Mouse (Mus musculus): ENCODE measurements around the gene Htra3.

Gene Htra3

DNA sequence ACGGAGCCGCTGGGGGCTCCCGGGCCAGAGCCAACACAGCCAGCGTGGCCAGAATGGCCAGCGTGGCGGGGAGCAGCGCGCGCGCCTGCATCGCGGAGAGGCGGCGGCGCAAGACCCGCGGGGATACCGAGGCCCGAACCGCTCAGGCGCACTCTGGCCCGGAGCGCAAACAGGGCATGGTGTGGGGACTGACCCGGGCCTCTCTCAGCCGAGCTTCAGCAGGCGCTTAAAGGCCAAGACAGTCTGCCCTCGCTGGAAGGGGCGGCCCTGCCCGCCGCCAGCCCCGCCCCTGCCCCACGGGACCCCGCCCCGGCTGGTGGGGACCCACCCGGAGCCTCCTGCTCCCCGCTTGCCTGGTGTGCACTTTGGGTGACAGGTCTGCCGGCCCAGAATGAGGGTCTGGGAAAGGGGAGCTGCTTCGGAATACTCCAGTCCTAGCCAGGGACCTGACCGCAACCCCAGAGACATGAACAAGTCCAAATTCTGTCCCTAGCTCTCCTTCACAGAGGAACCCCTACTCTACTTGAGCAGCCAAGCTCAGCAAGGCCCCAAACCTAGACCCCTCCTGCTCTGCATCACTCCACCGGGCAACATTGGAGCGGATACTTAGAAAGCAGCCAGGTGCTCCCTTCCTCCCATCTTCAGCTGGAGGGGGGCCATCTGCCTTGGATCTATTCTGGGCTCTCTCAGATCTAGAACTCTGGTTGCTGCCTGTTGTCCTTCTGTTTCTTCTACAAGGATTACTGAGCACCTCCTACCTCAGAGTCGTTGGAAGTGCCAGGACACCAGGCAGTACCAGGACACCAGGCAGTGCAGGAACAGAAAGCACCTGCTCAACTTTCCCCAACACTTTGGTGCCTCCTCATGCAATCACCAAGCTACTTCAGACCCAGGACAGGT lies at the start of gene Htra3:
Gene Htra3 (minus strand): TSS at position 527 of the 900 bp plus-strand sequence.
- DNase-seq (ENCODE audit: low spot score) = no peak

DNA sequence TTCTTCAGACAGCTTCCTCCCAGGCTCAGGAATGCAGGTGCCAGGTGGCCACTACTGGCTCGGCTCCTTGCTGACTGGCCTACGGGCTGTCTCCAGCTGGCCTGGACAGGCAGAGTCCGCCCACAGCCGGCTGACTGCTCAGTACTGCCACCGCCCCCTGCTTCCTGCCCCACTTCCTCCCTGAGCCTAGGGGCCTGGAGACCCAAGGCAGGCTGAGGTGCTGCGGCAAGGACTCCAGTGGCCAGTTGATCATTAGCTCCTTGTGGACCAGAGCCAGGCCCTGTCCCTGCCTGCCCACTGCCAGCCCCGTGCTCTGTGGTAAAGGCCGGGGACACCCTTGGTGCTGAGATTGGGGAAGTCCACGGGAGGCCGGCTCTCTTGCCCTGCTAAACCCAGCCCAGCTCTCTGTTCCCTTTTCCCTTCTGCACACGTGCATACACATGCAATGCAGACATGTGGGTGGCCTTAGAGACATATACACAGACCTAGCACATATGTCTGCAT lies 49.4 kb upstream of the Htra3 start:
- DNase-seq (ENCODE audit: low spot score) = peak; percentile 51

DNA sequence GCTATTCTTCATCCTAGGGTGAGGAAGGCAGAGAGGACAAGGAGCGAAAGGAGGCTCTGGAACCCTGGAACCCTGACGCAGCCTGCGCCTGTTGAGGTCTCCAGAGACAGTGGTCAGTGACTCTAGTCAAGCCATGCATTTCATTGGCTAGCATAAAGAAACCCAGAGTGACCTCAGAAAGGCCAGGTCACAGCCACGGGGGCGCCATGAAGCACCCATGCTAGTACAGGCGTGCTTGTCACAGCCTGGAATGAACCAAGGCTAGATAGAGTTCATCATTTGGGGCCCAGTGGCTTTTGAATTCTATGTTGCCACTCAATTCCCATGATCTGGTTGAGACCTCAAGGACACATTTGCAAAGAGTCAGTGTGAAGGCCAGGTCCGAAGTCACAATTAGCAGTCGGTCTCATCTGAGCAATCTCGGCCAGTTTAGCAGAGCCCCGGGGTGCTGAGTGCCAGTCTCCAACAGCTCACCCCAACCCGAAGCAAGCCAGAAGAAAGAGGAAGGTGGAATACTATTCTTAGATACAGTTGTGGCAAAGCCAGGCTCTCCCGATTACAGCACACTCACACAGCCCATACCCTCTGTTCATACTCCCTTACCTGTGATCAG lies 48.9 kb upstream of the Htra3 start:
- DNase-seq (ENCODE audit: low spot score) = no peak

DNA sequence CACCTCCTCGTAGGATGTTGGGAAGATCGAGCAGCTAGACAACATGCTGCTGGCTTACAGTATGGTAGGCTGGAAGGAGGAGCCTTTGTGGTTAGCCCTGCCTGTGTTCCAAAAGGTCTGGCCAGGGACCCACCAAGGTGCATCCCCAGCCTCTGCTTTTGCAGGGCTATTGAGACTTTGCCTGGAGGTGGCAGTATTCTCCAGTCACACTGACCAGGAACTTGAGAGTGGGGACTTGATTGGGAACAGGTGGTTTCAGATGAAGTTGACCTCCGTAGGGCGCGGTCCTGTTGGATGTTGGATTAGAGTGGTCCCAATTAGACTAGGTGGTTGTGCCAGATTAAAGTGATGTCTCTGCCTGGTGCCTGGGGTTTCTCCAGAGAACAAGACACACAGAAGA lies 47.9 kb upstream of the Htra3 start:
- no peak for DNase-seq (ENCODE audit: low spot score)

DNA sequence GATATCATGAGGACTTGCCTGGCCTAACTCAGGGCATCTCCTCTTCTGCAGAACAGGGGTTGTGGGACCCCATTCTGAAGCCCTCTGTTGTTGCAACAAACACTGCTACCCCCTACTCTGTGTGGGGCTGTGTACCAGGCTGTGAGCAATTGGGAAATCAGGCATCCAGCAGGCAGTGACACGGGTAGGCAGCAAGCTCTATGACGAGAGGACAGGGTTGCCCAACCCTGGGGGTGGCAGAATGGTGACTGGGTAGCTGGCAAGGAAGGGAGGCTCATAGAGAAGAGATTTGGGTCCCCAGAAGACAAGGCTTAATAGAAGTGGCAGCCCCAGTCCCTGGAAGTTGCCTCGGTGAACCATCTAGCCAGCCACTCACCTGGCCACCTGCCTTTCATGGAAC lies 46.3 kb upstream of the Htra3 start:
- no peak for DNase-seq (ENCODE audit: low spot score)

DNA sequence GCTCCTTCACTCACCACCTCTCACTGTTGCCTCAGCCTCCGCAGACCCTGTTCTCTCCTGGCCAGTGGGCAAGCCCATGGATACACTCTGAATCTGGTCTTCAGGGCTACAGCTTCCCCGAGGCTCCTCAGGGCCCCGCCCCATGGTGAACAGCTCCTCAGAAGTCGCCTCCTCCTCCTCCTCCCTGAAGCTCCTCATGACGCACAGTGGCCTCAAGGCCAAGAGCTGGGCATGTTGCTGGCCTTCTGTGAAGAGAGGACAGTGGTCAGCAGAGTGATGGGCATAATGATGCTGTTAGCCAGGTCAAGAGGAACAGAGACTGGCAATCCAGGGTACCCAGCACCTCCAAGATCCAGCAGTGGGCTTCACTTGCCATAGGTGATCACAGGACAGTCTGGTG lies 44.3 kb upstream of the Htra3 start:
- DNase-seq (ENCODE audit: low spot score) = no peak

DNA sequence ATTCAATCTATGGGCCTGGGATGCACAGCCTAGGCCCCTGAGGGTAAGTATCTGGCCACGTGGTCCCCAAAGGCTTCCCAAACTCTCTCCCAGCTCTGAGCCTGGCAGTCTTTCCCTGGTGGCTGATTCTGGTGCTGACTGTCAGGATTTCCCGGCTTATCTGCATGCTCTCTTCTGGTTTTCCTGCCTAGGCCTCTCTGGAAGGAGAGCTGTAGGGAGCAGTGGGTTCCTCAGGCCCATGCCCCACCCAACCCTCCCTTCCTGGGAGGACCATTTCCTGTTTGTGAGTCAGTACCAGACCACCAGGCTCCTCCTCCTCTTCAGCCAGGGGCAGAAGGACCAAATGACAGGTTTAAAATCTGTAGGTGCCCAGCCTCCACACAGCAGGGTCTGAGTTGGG lies 43.1 kb upstream of the Htra3 start:
- DNase-seq (ENCODE audit: low spot score) = no peak

DNA sequence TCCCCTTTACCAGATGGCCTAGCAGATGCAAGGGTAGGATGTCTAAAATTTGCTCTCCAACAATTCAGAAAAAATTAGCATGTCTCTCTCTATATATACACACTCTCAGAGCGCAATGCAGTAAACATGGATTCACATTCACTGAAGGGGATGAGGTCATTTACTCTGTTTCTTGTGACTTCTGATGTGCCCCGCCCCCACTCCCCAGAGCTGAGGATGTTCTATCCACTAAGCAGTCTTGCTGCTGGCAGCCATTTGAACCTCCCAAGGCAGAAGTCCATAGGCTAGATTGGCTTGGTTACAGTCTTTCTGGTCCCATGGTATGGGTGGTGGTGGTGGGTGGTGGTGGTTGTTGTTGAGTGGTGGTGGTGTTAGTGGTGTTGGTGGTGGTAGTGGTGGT lies 42.4 kb upstream of the Htra3 start:
- DNase-seq (ENCODE audit: low spot score) = no peak

DNA sequence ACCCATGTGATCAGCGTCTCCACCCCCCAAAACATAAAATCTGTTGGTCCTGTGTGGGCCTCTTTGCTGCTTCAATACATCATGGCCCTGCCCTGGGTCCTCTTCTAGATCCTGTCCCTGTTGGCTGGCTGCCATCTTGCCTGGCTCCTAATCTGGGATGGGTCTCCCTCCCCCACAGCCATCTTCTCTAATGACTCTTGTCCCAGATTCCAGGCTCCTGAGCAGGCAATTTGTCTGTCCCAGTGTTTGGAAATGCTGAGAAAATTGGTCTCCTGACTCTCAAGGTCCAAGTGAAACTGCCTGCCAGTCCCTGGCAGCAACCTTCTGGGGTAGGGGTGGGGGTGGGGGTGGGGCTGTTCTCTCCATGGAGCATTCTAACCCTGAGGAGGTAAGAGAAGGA lies 40.3 kb upstream of the Htra3 start:
- DNase-seq (ENCODE audit: low spot score) = no peak

DNA sequence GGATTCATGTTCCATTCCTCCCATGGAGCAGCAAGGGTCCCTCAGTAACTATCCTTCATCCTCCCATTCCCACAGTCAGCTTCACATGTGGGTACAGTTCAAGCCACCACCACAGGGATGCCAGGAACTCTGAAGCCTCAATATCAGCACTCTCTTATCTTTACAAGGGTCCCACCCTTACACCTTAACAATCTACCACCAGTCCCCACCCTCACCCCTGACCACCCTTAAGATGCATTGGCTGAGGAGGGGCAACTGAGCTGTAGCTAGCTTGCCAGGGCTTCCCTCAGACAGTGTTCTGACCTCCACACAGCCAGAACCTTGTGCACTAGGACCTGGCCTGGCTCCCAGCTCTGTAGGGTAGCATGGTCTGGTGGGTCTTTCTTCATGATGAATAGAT lies 39.8 kb upstream of the Htra3 start:
- no peak for DNase-seq (ENCODE audit: low spot score)

DNA sequence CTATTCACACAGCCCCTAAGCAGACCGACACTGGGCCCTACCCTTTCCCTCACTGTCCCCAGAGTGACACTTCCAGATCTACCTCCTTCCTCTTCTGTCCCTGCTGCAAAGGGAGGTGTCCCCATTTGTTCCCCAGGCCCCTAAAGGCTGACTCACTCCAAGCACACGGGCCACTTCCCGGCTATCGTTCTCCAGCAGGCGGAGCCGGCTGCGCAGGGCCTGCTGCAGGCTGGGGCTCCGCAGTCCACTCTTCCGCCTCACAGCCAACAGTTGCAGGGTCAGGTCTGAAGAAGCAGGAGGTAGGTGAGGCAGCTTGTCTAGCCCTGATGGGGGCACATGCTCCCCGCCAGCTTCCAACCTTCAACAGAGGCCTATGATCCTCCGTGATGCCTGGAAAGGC lies 39.2 kb upstream of the Htra3 start:
- DNase-seq (ENCODE audit: low spot score) = no peak

DNA sequence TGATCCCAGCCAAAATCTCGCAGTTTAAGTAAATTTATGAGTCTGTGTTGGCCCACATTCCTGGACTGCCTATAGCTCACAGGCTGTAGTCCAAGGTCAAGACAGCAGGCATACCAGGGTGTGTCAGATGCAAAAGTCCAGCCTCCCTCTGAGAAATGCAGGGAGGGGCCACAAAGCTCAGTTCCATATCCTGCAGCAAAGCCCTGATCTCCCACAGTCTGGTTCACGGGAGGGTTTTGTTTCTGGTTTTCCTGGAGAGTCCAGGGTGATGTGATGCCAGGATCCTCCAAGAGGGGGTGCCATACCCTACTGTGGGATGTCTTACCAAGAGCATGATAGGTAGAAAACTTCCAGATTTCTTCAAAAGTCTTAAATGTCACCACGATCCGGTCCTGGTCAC lies 38.4 kb upstream of the Htra3 start:
- peak; percentile 55 for DNase-seq (ENCODE audit: low spot score)

DNA sequence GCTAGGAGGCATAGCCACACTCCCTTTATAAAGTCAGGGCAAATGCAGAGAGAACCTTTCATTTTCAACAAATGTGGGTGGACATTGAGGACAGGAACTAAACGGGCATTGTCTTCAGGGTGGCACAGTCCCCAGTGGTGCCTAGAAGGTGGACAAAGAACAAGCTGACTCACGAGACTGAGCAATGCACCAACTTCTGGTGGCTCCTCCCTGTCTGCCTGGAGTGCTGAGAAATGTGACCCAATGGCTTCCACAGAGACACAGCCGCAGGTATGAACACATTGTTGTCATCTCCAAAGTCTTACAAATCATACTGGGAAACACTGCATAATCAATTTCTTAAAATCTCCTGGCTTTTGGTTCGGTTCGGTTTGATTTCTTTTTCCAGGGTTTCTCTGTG lies 37.9 kb upstream of the Htra3 start:
- no peak for DNase-seq (ENCODE audit: low spot score)

DNA sequence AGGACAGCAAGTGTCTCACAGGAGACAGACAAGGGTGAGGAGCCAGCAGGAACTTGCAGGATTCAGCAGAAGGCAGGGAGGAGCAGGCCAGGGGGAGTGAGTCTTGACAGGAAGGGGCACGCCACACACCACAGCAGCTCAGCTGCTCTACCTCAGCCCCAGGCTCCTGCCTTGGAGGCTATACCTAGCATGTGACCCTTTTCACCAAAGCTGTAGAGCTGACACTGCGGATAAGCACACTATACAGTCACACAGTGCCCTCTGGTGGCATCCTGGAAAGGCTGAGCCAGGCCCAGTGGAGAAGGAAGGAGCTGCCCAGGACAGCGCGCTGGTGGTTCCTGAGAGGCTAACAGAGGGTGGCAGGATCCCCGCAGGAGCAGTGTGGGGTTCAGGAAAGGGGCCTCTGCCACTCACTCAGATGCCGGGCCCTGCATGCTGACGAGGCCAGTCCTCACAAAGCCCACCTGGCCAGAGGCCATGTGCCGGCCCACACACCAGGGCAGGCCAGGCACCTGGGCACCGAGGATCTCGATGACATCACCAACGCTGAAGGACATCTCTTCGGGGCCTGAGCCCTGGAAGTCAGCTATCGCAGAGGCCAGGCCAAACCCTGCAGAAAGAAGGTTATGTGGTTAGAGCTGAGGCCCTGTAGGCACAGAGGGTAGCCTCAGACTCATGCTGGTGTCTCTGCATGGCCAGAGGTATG lies 34.2 kb upstream of the Htra3 start:
- DNase-seq (ENCODE audit: low spot score) = peak; percentile 89

DNA sequence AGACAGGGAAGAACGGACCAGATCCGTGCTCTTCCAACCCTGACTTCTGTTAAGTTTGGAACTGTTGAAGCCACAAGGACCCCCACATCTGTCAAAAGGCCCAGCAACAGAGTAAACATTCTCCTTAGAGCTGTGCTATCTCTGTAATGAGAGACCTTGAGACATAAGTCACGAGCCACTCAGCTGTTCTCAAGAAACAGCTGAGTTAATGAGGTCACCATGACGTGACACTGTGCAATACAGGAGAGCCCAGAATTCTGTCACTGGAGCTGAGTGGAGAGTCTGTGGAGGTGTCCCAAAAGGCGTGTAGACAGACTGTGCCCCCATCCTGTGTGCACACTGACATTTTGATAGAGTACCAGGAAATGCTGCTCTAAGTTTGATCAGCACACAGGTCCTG lies 32.9 kb upstream of the Htra3 start:
- DNase-seq (ENCODE audit: low spot score) = no peak

DNA sequence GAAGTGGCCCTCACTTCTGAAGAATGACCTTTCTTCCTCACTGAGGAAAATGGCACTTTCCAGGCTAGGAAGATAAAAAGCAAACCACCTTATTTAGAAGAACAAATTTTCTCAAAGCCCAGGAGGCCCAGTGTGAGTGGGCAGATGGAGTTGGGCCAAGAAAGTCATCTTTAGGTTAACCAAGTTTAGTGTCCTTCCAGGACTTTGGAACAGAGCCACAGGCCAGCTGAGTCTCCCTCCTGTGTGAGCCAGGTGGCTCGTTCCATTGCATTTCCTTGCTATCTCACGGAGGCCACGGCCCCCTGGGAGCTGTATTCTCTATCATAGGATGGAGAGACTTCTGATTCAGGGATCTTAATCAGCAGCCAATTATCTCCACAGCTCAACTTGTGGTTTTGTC lies 31.3 kb upstream of the Htra3 start:
- DNase-seq (ENCODE audit: low spot score) = no peak

DNA sequence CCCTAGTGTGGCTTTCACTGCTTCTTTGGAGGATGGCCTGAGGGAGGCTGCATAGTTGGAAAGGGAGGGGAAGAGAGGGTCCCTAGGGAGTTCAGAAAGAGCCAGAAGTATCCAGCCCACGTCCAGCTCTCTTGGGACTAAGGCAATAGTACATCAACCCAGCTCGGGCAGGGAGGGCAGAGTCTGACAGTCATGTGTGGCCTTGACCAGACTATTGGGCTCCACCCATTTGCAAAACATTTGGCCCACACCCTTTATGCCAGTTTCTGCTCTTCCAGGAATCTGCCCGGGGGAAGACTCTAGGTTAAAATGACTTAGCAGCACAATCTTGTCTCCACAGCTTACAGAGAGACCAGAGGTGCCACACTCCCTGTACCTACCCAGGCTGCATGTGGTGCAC lies 30.9 kb upstream of the Htra3 start:
- no peak for DNase-seq (ENCODE audit: low spot score)

DNA sequence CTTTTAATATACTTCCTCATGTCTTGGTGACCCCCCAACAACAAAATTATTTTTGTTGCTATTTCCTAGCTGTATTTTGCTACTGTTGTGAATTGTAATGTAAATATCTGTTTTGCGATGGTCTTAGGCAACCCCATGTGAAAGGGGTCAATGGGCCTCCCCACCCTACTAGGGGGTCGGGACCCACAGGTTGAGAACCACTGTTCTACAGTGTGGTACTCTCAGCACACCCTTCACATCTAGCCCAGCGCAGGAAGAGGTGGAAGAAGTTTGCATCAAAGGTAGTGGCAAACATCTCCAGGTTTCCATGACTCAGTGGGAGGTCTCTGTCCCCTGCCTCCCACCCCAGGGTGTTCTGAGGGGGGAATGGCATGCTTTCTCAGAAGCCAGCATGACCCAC lies 25.8 kb upstream of the Htra3 start:
- no peak for DNase-seq (ENCODE audit: low spot score)

DNA sequence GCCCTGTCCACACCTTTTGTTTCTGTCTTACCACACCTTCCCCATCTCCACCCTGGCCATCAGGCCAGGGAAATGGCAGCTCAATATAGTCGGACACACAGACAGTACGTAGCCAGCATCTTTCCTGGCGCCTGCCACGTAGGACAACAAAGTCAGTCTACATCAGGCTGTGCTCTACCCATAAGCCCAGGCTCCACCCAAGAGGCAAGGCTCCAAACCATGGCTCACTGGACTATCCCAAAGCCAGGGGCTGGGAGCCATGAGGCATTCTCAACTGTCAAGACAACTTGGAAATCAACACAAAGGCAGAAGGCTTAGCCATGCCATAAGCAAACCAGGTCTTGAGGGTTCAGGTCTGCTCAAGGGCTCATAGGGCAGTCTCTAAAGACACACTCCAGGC lies 24.2 kb upstream of the Htra3 start:
- no peak for DNase-seq (ENCODE audit: low spot score)

DNA sequence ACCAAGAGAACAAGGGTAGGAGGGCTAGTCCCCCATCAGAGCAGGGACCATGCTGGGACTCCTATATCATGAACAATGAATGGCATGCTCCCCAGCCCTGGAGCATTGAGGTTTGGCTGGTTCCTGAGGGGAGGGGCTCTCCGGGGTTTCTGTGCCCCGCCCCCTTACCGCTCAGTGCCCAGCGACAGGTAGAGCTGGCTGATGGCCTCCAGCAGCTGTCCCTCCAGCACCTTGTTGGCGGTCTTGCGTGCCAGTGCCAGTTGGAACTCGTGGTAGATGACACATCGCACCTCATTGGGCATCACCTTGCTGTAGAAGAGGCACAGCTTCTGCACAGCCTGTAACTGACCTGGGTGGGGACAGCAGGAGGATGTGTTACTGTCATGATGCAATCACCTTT lies 23.6 kb upstream of the Htra3 start:
- DNase-seq (ENCODE audit: low spot score) = no peak

DNA sequence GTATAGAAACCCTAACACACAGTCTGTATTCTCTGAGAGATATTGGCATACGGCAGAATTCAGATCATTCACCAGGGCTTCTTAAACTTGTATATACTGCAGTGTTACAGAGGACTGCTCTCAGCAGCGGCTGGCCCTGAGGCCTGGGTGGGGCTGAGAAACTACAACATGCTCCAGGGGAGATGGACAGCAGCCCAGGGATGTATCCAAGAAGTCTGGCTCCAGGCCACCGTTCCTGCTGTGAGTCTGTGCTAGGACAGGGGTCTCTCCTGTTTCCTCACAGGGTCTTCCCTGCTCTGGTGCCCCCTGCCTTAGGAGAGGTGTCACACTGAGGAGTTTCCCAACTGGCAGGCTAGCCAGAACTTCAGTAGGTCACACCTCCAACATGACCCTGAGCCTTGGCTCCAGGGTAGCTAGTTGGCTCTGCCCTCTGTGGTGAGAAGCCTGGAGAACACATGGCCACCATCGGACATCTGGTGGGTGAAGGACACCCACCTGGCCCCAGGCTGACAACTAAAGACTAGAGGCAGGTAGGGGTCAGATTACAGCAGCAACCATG lies 23.1 kb upstream of the Htra3 start:
- no peak for DNase-seq (ENCODE audit: low spot score)

DNA sequence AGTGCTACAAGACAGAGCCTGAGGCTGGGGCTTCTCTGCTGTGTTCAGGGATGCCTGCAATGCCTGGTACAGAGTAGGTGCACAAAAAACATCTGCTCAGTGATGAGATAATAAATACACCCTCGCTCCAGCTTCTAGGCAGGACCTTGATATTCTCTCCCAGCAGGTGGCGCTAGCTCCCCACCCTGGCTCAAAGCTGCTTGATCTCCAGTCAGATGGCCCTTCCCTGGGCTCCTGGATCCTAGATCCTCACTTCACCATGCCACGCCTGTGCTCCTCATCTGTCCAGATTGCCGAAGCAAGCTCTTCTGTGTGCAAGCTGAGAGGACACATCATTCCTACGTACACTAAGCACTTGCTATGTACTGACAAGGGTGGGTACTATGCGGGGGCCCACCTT lies 21.5 kb upstream of the Htra3 start:
- peak; percentile 81 for DNase-seq (ENCODE audit: low spot score)

DNA sequence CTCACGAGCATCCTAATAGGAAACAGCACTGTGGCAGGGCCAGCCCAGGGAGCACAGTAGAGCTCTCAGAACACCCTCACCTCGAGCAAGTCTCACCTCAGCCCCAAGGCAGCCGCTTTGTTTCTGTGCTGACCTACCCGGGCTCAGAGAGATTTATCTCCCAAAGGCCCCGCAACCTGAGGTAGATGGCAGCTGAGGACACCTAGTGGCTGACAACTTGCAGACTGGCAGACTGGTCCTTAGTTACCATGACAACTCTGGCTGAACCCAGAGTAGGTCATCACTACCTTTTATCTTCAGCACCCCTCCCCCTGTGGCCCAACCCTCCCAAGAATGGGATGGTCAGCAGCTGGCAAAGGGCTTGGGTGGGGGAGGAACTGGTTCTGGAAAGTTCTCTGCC lies 16.2 kb upstream of the Htra3 start:
- DNase-seq (ENCODE audit: low spot score) = peak; percentile 63
